Mouse (Mus musculus): ENCODE data around the gene Hoxd4. TPM values are rescaled to one million over a fixed set of nuclear protein-coding genes. Genes with fewer than 3 reads are reported as not detected.
A peak's percentile ranks its signal among the peaks of the same experiment; 100 is the strongest.

Gene Hoxd4
- polyA plus RNA-seq, 1 experiment from 2014 or later, result 11.2 TPM

DNA sequence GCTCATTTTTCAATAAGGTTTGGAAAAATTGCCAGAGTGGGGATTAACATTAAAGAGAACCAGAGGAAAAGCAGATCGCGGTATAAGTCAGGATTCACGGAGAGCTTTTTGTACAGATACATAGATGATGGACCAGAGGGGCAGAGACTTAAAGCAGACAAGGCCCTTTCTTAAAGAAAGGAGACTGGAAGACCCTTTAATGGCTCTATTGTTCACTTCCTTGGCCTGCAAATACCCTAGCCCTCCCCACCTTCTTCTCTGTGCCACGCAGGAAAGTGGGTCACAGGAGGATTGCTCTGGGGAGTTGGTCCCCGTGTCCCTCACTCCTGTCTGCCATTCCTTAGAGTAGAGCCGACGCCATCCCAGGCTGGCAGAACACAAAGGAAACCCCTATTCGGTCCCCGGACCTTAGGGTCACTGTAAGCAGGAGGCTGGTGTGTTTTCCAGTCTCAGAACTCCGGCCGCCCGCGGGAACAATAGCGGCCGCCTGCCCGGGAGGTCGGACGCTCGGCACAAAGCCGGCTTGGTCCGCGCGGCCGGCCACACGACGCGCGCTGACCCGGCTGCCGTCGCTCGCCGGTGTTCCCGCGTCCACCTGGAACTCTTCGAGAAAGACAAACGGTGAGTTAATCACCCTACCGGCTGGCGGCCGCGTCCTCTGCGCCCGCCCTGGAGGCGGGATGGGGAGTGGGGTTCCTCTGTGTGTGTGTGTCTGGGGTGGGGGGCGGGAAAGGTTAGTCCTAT, 40.9 kb downstream of the Hoxd4 start:
- Histone ChIP-seq H3K4me3 (ENCODE audit: low read depth, low read length) (peak overlapping the region; percentile 34), H3K36me3 (ENCODE audit: control insufficient read depth, insufficient read depth, low read length) (no peaks in the 10 kb centered on the region), H3K27ac (ENCODE audit: low read depth, low read length) (peak overlapping the region; percentile 97), H3K4me2 (ENCODE audit: low read depth) (peak overlapping the region; percentile 51), H3K9ac (ENCODE audit: low read length) (peak overlapping the region; percentile 82), H3K4me1 (ENCODE audit: control insufficient read depth, insufficient read depth, low read length) (peaks cover 41% of the 10 kb centered on the region), H3K27me3 (ENCODE audit: control insufficient read depth, insufficient read depth, low read length) (no peaks in the 10 kb centered on the region), H3K9me3 (ENCODE audit: control insufficient read depth, low read length) (no peaks in the 10 kb centered on the region)
- peak; percentile 83 for DNase-seq (ENCODE audit: low spot score)
- under 1% methylated on average over 45 of the region's 45 CpGs for WGBS
- peak; percentile 45 for ATAC-seq (ENCODE audit: insufficient read depth, low FRiP score, low TSS enrichment)

GRCm38 (mm10) chr2:74753175-74753523, 41.4 kb downstream of the Hoxd4 start:
- Histone ChIP-seq H3K36me3 (ENCODE audit: control insufficient read depth, insufficient read depth, low read length) (no peaks in the 10 kb centered on the region), H3K27me3 (ENCODE audit: control insufficient read depth, insufficient read depth, low read length) (no peaks in the 10 kb centered on the region), H3K27ac (ENCODE audit: low read depth, low read length) (peak overlapping the region; percentile 97), H3K4me1 (ENCODE audit: control insufficient read depth, insufficient read depth, low read length) (peaks cover 41% of the 10 kb centered on the region), H3K4me3 (ENCODE audit: low read depth, low read length) (peak overlapping the region; percentile 34), H3K9ac (ENCODE audit: low read length) (peak overlapping the region; percentile 82), H3K9me3 (ENCODE audit: control insufficient read depth, low read length) (no peaks in the 10 kb centered on the region), H3K4me2 (ENCODE audit: low read depth) (peak overlapping the region; percentile 51)
- DNase-seq (ENCODE audit: low spot score) (no peak), ATAC-seq (ENCODE audit: insufficient read depth, low FRiP score, low TSS enrichment) (peak; percentile 50; the same call in 1 of the 2 replicates)
- WGBS, result 0% methylated on average over 22 of the region's 25 CpGs

DNA sequence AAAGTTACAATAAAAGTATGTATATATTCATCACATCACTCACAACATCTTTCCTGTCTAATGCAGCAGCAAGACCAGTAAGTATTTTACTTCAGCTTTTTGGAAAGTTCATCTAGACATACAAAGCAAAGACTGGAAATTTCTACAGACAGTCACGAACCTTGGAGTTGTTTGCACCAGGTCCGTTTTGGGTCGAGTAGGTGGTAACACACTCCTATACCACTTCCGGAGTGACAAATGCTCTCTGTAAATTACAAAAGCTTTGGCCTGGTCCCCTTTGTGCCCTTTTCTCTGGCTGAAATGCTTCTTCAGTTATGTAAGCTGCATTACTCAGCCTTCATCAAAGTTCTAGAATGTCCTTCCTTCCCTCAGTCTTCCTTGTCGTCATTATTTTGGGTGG, 42.0 kb downstream of the Hoxd4 start:
- Histone ChIP-seq H3K27me3 (ENCODE audit: control insufficient read depth, insufficient read depth, low read length) (no peaks in the 10 kb centered on the region), H3K27ac (ENCODE audit: low read depth, low read length) (no peak overlapping the region), H3K4me3 (ENCODE audit: low read depth, low read length) (no peak overlapping the region), H3K9ac (ENCODE audit: low read length) (no peak overlapping the region; the same call in 1 of the 2 replicates), H3K4me2 (ENCODE audit: low read depth) (peak overlapping the region; percentile 51), H3K36me3 (ENCODE audit: control insufficient read depth, insufficient read depth, low read length) (no peaks in the 10 kb centered on the region), H3K4me1 (ENCODE audit: control insufficient read depth, insufficient read depth, low read length) (peaks cover 38% of the 10 kb centered on the region), H3K9me3 (ENCODE audit: control insufficient read depth, low read length) (no peaks in the 10 kb centered on the region)
- DNase-seq (ENCODE audit: low spot score) (no peak), ATAC-seq (ENCODE audit: insufficient read depth, low FRiP score, low TSS enrichment) (no peak)
- 22% methylated on average over 5 of the region's 5 CpGs for WGBS

GRCm38 (mm10) chr2:74760146-74760545, 48.4 kb downstream of the Hoxd4 start:
- Histone ChIP-seq H3K4me3 (ENCODE audit: low read depth, low read length) (no peak overlapping the region), H3K27me3 (ENCODE audit: control insufficient read depth, insufficient read depth, low read length) (peaks cover 5% of the 10 kb centered on the region), H3K4me1 (ENCODE audit: control insufficient read depth, insufficient read depth, low read length) (peaks cover 10% of the 10 kb centered on the region), H3K36me3 (ENCODE audit: control insufficient read depth, insufficient read depth, low read length) (no peaks in the 10 kb centered on the region), H3K4me2 (ENCODE audit: low read depth) (no peak overlapping the region), H3K9me3 (ENCODE audit: control insufficient read depth, low read length) (no peaks in the 10 kb centered on the region), H3K9ac (ENCODE audit: low read length) (no peak overlapping the region), H3K27ac (ENCODE audit: low read depth, low read length) (no peak overlapping the region)
- ATAC-seq (ENCODE audit: insufficient read depth, low FRiP score, low TSS enrichment), result no peak
- no peak for DNase-seq (ENCODE audit: low spot score)
- WGBS, result 0% methylated on average over 1 of the region's 1 CpGs

DNA sequence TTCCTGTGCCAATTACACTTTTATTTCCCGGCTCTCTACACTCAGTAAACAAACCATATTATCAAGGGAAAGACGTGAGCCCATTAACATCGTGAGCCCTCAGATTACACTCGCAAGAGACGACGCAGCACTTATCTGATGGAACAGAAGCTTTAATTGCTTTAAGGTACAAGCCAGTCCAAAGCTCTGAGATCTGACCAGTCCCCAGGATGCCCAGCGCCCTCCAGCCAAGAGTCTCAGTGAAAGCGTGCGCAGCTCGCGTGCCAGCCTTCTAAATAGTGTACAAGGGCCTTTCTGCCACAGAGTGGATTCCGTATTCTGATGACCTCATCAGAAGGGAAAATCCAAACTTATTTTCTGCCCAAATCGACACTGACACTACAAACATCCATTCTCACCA, 50.2 kb downstream of the Hoxd4 start:
- peak overlapping the region; percentile 49 for H3K4me3 ChIP-seq (ENCODE audit: low read depth, low read length)
- peak overlapping the region; percentile 85 for H3K4me2 ChIP-seq (ENCODE audit: low read depth)
- WGBS, result 7% methylated on average over 13 of the region's 13 CpGs
- no peaks in the 10 kb centered on the region for H3K36me3 ChIP-seq (ENCODE audit: control insufficient read depth, insufficient read depth, low read length)
- peaks cover 10% of the 10 kb centered on the region for H3K4me1 ChIP-seq (ENCODE audit: control insufficient read depth, insufficient read depth, low read length)
- H3K27me3 ChIP-seq (ENCODE audit: control insufficient read depth, insufficient read depth, low read length), result peaks cover 5% of the 10 kb centered on the region
- ATAC-seq (ENCODE audit: insufficient read depth, low FRiP score, low TSS enrichment) (no peak), DNase-seq (ENCODE audit: low spot score) (no peak)
- no peak overlapping the region for H3K9ac ChIP-seq (ENCODE audit: low read length)
- no peaks in the 10 kb centered on the region for H3K9me3 ChIP-seq (ENCODE audit: control insufficient read depth, low read length)
- no peak overlapping the region for H3K27ac ChIP-seq (ENCODE audit: low read depth, low read length)

DNA sequence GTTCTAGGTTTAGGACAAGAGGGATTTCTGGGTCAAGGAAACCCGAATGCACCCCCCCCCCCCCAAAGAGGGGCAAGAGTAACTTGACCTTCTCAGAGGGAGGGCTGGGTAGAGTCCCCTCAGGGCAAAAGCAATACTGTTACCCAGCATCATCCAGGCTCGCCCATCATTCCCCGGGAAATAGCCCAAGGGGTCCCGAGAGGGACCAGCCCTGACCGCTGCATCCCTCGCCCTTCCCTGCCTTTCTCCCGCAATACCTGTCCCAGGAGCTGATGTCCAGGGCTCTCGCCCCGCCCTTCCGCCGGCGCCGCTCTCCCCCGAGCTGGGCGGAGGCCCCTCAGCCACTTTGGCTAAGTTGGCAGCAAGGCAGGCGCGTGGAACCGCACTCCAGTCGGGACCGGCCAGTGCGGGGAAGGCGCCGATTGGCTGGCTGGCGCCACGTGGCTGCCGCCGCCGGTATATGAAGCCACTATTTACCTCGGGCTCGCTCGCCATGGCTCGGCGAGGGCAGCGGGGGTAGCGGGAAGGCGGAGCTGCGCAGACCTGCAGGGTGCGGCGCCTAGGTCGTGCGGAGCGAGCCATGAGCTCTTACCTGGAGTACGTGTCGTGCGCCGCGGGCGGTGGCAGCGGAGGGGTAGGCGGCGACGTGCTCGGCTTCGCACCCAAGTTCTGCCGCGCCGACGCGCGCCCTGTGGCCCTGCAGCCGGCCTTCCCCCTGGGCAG, 51.0 kb downstream of the Hoxd4 start, which contains the start of gene Hoxd1:
Gene Hoxd1, plus strand, starts transcription at position 459 of the 723 bp plus-strand sequence.
- Histone ChIP-seq H3K4me2 (ENCODE audit: low read depth) (peak within 1 kb of the TSS; percentile 85), H3K27ac (ENCODE audit: low read depth, low read length) (no peak within 1 kb of the TSS), H3K4me1 (ENCODE audit: control insufficient read depth, insufficient read depth, low read length) (peaks cover 10% of the 10 kb centered on the region), H3K4me3 (ENCODE audit: low read depth, low read length) (peak within 1 kb of the TSS; percentile 49), H3K36me3 (ENCODE audit: control insufficient read depth, insufficient read depth, low read length) (no peaks in the 10 kb centered on the region), H3K9me3 (ENCODE audit: control insufficient read depth, low read length) (no peaks in the 10 kb centered on the region), H3K27me3 (ENCODE audit: control insufficient read depth, insufficient read depth, low read length) (peaks cover 5% of the 10 kb centered on the region), H3K9ac (ENCODE audit: low read length) (peak within 1 kb of the TSS; percentile 53)
- 0% methylated on average over 42 of the region's 61 CpGs for WGBS
- ATAC-seq (ENCODE audit: insufficient read depth, low FRiP score, low TSS enrichment) (peak; percentile 89), DNase-seq (ENCODE audit: low spot score) (peak; percentile 89)

- no peaks in the 10 kb centered on the region for H3K36me3 ChIP-seq (ENCODE audit: control insufficient read depth, insufficient read depth, low read length)
- ATAC-seq (ENCODE audit: insufficient read depth, low FRiP score, low TSS enrichment), result peak; percentile 6; the same call in 1 of the 2 replicates
- H3K4me3 ChIP-seq (ENCODE audit: low read depth, low read length), result peak overlapping the region; percentile 49
- H3K9me3 ChIP-seq (ENCODE audit: control insufficient read depth, low read length), result no peaks in the 10 kb centered on the region
- peaks cover 5% of the 10 kb centered on the region for H3K27me3 ChIP-seq (ENCODE audit: control insufficient read depth, insufficient read depth, low read length)
- 2% methylated on average over 42 of the region's 53 CpGs for WGBS
- no peak for DNase-seq (ENCODE audit: low spot score)
- H3K4me1 ChIP-seq (ENCODE audit: control insufficient read depth, insufficient read depth, low read length), result peaks cover 10% of the 10 kb centered on the region
- peak overlapping the region; percentile 85 for H3K4me2 ChIP-seq (ENCODE audit: low read depth)
- H3K27ac ChIP-seq (ENCODE audit: low read depth, low read length), result no peak overlapping the region
- peak overlapping the region; percentile 53 for H3K9ac ChIP-seq (ENCODE audit: low read length)
These were observed 51.6 kb downstream of the Hoxd4 start for GRCm38 (mm10) chr2:74763245-74763735.

DNA sequence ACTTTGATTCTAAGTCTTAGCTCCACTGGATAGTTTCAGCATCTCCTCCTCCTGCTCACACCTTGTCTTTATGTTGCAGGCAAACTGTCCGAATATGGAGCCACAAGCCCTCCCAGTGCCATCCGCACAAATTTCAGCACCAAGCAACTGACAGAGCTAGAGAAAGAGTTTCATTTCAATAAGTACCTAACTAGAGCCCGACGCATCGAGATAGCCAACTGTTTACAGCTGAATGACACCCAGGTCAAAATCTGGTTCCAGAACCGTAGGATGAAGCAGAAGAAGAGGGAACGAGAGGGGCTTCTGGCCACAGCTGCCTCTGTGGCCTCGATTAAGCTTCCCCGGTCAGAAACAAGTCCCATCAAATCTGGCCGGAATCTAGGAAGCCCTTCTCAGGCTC, 52.2 kb downstream of the Hoxd4 start:
- Histone ChIP-seq H3K4me2 (ENCODE audit: low read depth) (peak overlapping the region; percentile 85; the same call in 1 of the 2 replicates), H3K27me3 (ENCODE audit: control insufficient read depth, insufficient read depth, low read length) (peaks cover 5% of the 10 kb centered on the region), H3K4me1 (ENCODE audit: control insufficient read depth, insufficient read depth, low read length) (peaks cover 10% of the 10 kb centered on the region), H3K4me3 (ENCODE audit: low read depth, low read length) (peak overlapping the region; percentile 49), H3K9ac (ENCODE audit: low read length) (no peak overlapping the region), H3K27ac (ENCODE audit: low read depth, low read length) (no peak overlapping the region), H3K36me3 (ENCODE audit: control insufficient read depth, insufficient read depth, low read length) (no peaks in the 10 kb centered on the region), H3K9me3 (ENCODE audit: control insufficient read depth, low read length) (no peaks in the 10 kb centered on the region)
- ATAC-seq (ENCODE audit: insufficient read depth, low FRiP score, low TSS enrichment) (no peak), DNase-seq (ENCODE audit: low spot score) (no peak)
- WGBS, result 47% methylated on average over 10 of the region's 10 CpGs

All from neural tube, embryonic 11.5 days (tissue).